Mouse (Mus musculus) MEL-GATA-1-ER (cell line): ENCODE data around the gene Mpp5.

Experiments used
- DNase-seq: peaks from one replicate; pipeline ENCODE4 v3.0.0-alpha.2; 2012; ENCODE audit warnings: low read depth; ENCODE audit errors: extremely low read depth

The Mpp5 gene

DNA sequence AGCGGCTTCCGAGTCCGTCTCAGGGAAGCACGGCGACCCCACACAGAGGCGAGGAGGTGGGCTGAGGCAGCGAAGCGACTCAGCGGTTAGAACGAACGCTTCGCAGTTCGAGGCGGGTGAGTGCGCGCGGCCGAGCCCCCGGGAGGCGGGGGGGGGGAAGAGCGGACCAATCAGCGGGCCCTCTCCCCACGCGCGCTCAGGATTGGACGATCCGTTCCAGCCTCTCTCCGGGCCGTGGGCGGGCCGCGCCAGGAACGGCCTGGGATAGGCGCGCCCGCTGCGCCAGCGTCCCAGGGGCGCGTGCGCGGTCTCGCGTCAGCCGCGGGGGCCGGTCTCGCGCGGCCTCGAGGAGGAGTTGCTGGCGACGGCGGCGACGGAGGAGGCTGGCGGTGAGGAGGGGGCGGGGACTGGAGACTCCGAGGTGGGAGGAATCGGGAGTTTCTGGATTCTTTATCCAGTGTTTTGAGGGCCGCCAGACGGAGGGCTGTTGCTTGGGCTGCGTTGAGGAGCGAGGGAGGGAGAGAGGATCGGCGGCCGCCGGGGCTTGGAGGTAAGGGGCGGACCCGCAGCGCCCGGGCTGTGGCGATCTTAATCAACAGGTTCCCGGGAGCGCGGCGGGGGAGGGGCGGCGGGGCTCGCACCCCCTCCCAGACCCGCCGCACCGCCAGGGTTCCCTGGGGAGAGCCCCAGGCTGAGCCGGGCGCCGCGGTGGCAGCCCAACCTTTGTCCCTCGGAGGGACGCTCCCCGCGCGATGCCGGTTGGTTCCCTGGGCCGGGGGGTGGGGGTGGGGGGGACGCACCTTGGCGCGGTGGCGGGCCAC is at the start of gene Mpp5:
TSS of gene Mpp5 (plus strand) at position 351 of the 821 bp plus-strand sequence.
- DNase-seq, result peak; percentile 71

GRCm38 (mm10) chr12:78717783-78718182 is 30.9 kb upstream of the Mpp5 start:
- DNase-seq, result no peak

GRCm38 (mm10) chr12:78727723-78728122 is 21.0 kb upstream of the Mpp5 start:
- no peak for DNase-seq

DNA sequence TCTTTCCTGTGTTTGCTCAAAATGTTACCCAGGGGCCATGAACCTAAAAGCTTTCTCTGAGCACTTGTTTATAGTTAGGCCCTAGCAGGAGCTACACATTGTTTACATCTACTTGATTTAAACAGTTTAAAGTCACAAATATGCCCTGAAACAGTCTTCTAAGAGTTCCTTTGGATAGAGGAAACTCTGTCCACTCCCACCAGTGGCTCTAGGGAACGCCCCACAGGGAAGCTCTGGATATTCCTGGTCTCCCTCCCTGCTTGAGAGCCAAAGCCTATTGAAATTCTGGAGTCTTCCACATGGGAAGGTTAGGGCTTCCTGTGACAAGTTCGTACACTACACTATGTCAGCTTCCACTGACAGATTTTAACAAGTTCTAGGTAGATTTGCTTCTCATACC is 9.1 kb upstream of the Mpp5 start:
- no peak for DNase-seq

GRCm38 (mm10) chr12:78740289-78740688 is 8.4 kb upstream of the Mpp5 start:
- no peak for DNase-seq

GRCm38 (mm10) chr12:78746226-78746625 is 2.5 kb upstream of the Mpp5 start:
- DNase-seq, result no peak

DNA sequence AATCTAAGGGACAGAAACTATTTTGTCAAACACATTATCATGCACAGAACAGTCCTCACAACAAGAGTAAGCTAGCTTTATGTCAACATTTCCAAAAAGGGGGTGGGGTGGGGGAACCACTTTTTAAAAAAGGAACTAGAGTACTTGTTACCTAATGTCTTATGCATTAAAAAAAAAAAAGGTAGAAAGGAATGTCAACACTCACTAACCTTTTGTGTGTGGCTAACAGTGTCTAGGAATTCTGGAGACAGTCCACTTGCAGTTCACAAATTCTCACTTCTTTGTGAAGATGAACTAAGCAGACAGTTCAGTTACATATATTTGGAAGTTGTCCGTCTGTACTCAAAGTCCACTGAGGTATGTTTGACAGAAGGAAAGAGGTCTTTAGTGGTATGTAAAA is 1.3 kb upstream of the Mpp5 start:
- DNase-seq, result no peak

DNA sequence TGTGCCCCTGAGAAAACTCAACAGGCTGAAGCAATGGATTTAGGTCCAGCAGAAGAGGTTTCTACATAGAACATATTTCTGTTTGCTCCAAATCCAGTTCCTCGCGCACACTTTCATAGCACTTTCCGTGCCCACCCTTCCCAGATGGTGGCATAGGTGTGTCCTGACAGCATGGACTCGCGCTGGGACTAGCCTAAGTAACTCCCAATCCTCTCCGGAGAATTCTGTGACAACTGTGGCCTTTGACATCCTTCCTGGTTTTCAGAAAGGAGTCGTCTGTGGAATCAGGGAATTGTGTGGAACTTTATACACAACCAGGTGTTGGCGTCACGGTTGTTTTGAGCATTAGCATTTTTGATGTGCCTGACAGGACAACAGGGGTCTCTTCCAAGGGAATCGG is 594 bp upstream of the Mpp5 start:
- no peak for DNase-seq

DNA sequence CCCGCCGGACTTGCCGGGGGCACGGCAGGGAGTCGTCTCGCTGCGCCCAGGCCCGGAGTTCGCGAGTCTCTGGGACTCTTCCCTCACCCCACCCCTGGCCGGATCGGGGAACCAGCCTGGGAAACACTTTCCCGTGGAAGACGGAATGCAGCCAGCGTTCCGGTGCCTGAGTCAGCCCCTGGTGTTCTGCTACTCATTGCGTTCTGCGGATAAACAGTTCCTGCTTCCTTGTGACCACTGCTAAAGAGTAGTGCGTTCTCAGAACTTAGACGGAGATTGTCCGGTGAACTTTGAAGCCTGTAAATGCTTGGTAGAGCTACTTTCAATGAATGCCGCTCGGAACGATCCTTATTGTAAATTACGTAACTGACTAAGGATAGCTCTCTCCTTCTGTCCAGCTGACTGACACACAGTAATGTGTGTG is 683 bp downstream of the Mpp5 start:
- DNase-seq, result peak; percentile 45

DNA sequence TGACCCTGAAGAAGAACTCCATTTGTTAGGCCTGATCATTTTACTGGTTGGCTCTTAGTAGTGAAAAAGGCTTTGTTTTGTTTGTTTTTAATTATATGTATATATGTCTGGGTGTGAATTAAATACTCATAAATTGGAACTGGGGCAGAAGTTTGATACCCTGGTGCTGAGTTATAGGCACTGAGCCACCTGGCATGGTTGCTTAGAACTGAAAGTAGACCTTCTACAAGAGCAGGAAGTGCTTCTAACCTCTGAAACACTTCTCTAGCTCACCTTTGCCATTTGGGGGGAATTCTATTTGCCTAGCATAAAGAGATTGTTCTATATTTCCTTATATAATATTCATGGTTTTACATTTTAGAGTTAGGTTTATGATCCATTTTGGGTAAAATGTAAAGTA is 13.3 kb downstream of the Mpp5 start:
- DNase-seq, result no peak

GRCm38 (mm10) chr12:78769031-78769713 is 20.5 kb downstream of the Mpp5 start:
- no peak for DNase-seq

DNA sequence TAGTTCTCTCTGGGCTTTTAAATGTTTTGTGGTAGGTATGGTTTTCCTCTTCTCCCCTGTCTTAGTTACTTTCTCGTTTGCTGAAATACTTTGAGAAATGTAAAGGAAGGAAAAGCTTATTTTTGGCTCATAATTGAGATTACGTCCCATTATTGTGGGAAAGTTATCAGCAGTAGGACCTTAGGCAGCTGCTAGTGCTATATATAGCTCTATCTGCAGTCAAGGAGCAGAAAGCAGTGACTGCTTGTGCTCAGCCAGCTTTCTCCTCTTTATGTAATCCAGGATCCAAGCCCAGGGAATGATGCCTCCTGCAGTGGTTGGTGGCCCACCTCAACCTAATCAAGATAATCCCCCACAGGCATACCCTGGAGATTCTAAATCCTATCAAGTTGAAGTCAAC is 24.5 kb downstream of the Mpp5 start:
- DNase-seq, result no peak

GRCm38 (mm10) chr12:78777916-78778315 is 29.2 kb downstream of the Mpp5 start:
- DNase-seq, result no peak

GRCm38 (mm10) chr12:78778423-78779067 is 29.8 kb downstream of the Mpp5 start:
- no peak for DNase-seq

- peak; percentile 19 for DNase-seq
Measured at GRCm38 (mm10) chr12:78788266-78788873, 39.7 kb downstream of the Mpp5 start.

DNA sequence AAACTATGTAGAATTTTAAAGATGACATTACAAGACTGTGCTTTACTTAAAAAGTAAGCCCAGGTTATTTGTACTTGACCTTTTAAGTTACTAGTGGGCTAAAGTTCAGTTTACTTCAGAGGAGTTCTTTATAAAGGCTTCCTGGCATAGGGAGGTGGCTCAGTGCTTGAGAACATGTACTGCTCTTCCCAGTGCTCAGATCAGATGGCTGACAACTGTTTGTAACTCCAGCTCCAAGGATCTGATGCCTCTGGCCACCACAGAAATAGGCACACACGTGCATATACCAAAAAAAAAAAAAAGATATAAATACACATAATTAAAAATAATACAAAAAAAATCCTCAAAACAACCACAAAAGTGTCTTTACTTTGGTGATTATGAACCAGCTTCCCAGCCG is 42.1 kb downstream of the Mpp5 start:
- DNase-seq, result no peak

DNA sequence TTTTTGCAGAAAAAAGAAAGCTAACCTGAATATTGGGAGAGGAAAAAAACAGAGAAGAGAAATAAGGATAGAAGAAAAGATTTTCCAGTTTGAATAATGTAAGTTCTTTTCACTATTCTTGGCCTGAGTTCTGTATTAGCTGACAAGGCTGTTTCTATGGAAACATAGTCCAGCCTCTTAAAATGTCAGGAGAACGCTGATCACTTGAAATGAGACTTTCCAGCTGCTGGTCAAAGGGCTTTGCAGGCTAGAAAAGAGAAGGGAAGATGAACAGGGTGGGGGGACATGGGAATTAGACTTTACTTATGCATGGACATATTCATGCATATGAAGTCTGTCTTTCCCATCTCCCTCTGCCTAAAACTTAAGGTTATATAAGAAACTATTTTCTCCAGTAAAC is 45.5 kb downstream of the Mpp5 start:
- no peak for DNase-seq

- DNase-seq, result no peak
Measured at GRCm38 (mm10) chr12:78800036-78800435, 51.3 kb downstream of the Mpp5 start.

DNA sequence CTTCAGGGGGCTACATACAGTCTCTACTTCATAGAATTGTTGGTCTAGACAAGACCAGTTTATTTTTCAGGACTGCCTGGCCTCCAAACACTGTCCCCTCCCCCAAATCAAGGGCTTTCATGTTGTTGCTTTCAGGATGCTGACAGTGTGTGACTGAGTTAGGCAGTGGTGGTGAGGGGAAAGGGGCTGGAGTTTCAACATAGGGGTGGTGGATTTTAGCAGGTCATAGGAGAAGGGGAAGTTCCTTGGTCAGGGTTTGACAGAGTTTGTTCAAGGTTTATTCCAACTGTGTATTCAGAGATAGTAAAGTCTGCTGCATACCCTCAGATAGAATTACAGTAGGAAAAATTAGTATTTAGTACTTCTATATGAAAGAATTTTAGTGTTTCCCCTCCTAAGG is 53.1 kb downstream of the Mpp5 start:
- DNase-seq, result no peak

DNA sequence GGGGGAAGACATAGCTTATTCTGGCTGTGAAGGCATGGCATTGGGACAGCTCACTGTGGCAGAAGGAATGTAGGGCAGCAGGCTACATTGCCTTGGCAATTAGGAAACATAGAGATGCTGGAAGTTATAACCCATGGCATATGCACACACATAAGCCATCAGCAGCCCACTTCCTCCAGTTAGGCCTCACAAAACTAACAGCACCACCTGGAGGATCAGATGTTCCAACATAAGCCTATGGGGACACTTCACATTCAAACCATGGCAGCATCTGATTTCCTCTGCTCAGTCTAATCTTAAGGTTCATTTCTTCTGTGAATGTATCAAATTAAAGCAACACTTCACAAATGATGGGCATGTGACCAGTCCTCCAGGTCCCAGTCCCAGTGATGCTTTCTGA is 65.7 kb downstream of the Mpp5 start:
- DNase-seq, result no peak

- DNase-seq, result no peak
Measured at GRCm38 (mm10) chr12:78834496-78834895, 85.8 kb downstream of the Mpp5 start.

GRCm38 (mm10) chr12:78839906-78840305 is 91.2 kb downstream of the Mpp5 start:
- DNase-seq, result no peak
